Mouse (Mus musculus) thymus, adult 2 months (tissue): ENCODE data around the gene Mustn1.

Source experiments
- CTCF ChIP-seq: fragments of 200-500 bp; IDR thresholded peaks from 2 replicates; pipeline ENCODE4 v1.5.1; 2012; ENCODE audit warnings: mild to moderate bottlenecking, control low read depth, low read length, moderate library complexity, borderline replicate concordance; ENCODE audit not compliant: control insufficient read depth, poor library complexity, insufficient read depth; ENCODE audit errors: extremely low read depth
- POLR2A ChIP-seq: fragments of 200-500 bp; IDR thresholded peaks from 2 replicates; pipeline ENCODE4 v1.6.1; 2012; ENCODE audit warnings: mild to moderate bottlenecking, low read length, control low read depth, moderate library complexity; ENCODE audit not compliant: control insufficient read depth, poor library complexity, insufficient read depth; ENCODE audit errors: extremely low read depth

GRCm38 (mm10) chr14:30902628-30903027 is 23.6 kb downstream of the Mustn1 start:
- no peak for TF ChIP-seq POLR2A
- TF ChIP-seq CTCF, result no peak
